In the genomic region with DNA sequence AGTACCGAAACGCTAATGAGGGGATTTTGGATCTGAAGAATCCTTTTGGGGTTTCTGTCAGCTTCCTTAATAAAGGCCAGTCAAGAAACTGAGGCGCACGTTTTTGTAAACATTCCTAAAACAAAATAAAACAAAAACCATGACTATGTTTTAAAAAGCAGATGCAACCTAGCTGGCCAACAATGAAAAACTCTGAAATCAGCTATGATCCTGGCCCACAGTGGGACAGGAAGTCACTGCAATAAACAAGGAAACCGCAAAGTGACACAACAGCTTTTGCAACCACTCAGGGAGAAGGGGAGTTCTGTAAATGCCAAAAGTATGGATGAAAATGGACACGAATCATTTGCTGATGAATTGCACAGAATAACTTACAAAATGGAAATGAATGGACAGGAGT, we compare ENCODE assay signal across 8 mouse cellular contexts. TPM values are rescaled to one million over a fixed set of nuclear protein-coding genes. Genes with fewer than 3 reads are reported as not detected.
A peak's percentile ranks its signal among the peaks of the same experiment; 100 is the strongest.
DNase-seq lines count a peak whose midpoint lies in the region; ATAC-seq lines count a peak whose summit lies in the region.

No protein-coding gene starts in this region.

- H3K4me1 ChIP-seq in forebrain, embryonic 15.5 days, result peaks cover 35% of the 10 kb centered on the region
- H3K4me1 ChIP-seq in liver, embryonic 16.5 days (ENCODE audit: control insufficient read depth, low read depth, low read length), result peaks cover 36% of the 10 kb centered on the region

- peak overlapping the region; percentile 47 for H3K4me3 ChIP-seq in forebrain, embryonic 15.5 days
- peak overlapping the region; percentile 68 for H3K4me3 ChIP-seq in liver, embryonic 16.5 days (ENCODE audit: low read depth, low read length)

- H3K27me3 ChIP-seq in forebrain, embryonic 15.5 days, result no peaks in the 10 kb centered on the region
- H3K27me3 ChIP-seq in liver, embryonic 16.5 days (ENCODE audit: control insufficient read depth, insufficient read depth, low read depth, low read length), result no peaks in the 10 kb centered on the region

- no peaks in the 10 kb centered on the region for H3K36me3 ChIP-seq in forebrain, embryonic 15.5 days
- H3K36me3 ChIP-seq in liver, embryonic 16.5 days (ENCODE audit: control insufficient read depth, insufficient read depth), result no peaks in the 10 kb centered on the region

- H3K9me3 ChIP-seq in forebrain, embryonic 15.5 days, result no peaks in the 10 kb centered on the region
- H3K9me3 ChIP-seq in liver, embryonic 16.5 days (replicated peaks; ENCODE audit: control insufficient read depth, low read length), result no peaks in the 10 kb centered on the region

- WGBS in forebrain, embryonic 15.5 days, result 16% methylated on average over 6 of the region's 6 CpGs
- 2% methylated on average over 6 of the region's 6 CpGs for WGBS in liver, embryonic 16.5 days (ENCODE audit: insufficient replicate concordance)

- ATAC-seq in forebrain, embryonic 15.5 days (replicated peaks), result no peak
- no peak for ATAC-seq in liver, embryonic 16.5 days (ENCODE audit: low read depth)

- H3K27ac ChIP-seq in forebrain, embryonic 15.5 days (replicated peaks), result peak overlapping the region; percentile 42
- H3K27ac ChIP-seq in liver, embryonic 16.5 days (ENCODE audit: low read length), result peak overlapping the region; percentile 80

- DNase-seq in 3T3-L1 (ENCODE audit: low read depth, low spot score) (peak; percentile 61), 416B (ENCODE audit: low read depth) (peak; percentile 92)
- no peak for DNase-seq in embryo, embryonic 11 days
- no peak for DNase-seq in ovary, adult 18-20 months (ENCODE audit: low spot score)
- no peak for DNase-seq in cerebellum, adult 11 months
- DNase-seq in thymus, adult 18-20 months, result no peak

- peak overlapping the region; percentile 58 for H3K4me2 ChIP-seq in forebrain, embryonic 15.5 days (replicated peaks)
- H3K4me2 ChIP-seq in liver, embryonic 16.5 days (ENCODE audit: low read depth, low read length), result peak overlapping the region; percentile 93

- H3K9ac ChIP-seq in forebrain, embryonic 15.5 days (replicated peaks), result no peak overlapping the region
- H3K9ac ChIP-seq in liver, embryonic 16.5 days (ENCODE audit: low read depth, low read length), result peak overlapping the region; percentile 44

RNA-seq across cellular contexts. Expression of a gene that starts 5.4 kb away (rescaled TPM):
- polyA plus RNA-seq in forebrain, embryonic 15.5 days (2015; fragmentation: Nextera tagmentation; extraction: Ambion mirVana), result 10.1 and 10.7 TPM in 2 replicates
- 1.4 and 1.9 TPM in 2 replicates for polyA plus RNA-seq in liver, embryonic 16.5 days (2015; fragmentation: Nextera tagmentation; extraction: Ambion mirVana)

RNA-seq across cellular contexts. Expression of a gene that starts 8.5 kb away (rescaled TPM):
- polyA plus RNA-seq in forebrain, embryonic 15.5 days (2015; fragmentation: Nextera tagmentation; extraction: Ambion mirVana), result 0.09 TPM in 1 of 2 replicates, not detected in the other
- polyA plus RNA-seq in liver, embryonic 16.5 days (2015; fragmentation: Nextera tagmentation; extraction: Ambion mirVana), result not detected in 2 replicates

RNA-seq across cellular contexts. Expression of a gene that starts 45.2 kb away (rescaled TPM):
- polyA plus RNA-seq in forebrain, embryonic 15.5 days (2015; fragmentation: Nextera tagmentation; extraction: Ambion mirVana), result 186 and 200 TPM in 2 replicates
- 162 and 163 TPM in 2 replicates for polyA plus RNA-seq in liver, embryonic 16.5 days (2015; fragmentation: Nextera tagmentation; extraction: Ambion mirVana)

Comparison
In these comparisons a context has a peak if more than half of its experiments do, and no peak if none do; other contexts are left out.
1. DNase-seq: peak in 3T3-L1 (single experiment) and 416B (single experiment); none in embryo, embryonic 11 days (single experiment), ovary, adult 18-20 months (single experiment), cerebellum, adult 11 months (single experiment) and thymus, adult 18-20 months (0 of 2).